Mouse (Mus musculus): ENCODE measurements around the gene Slc35f4.

GRCm38 (mm10) chr14:49313376-49313775 is 212.5 kb downstream of the Slc35f4 start:
- TF ChIP-seq GATA1 (IDR thresholded peaks at IDR 0.05; ENCODE audit: borderline replicate concordance, low read length) (no peak), FLI1 (IDR thresholded peaks at IDR 0.05; ENCODE audit: low read length) (no peak)
